Mouse (Mus musculus): ENCODE data around the gene Olfr1100. TPM values are rescaled to one million over a fixed set of nuclear protein-coding genes. Genes with fewer than 3 reads are reported as not detected.

Olfr1100 gene
- not detected for total RNA-seq (2021)
- long read RNA-seq, experiment 1: 0 reads
- long read RNA-seq, experiment 2: 0 reads

- intact Hi-C loops (cut with DNase I): no loop called here
- no peak for DNase-seq (ENCODE audit: low spot score in 2 of 2)
Measured at GRCm38 (mm10) chr2:86979854-86980253, at the start of gene Olfr1100. Gene Olfr1100 (minus strand): TSS chr2:86979954.

DNA sequence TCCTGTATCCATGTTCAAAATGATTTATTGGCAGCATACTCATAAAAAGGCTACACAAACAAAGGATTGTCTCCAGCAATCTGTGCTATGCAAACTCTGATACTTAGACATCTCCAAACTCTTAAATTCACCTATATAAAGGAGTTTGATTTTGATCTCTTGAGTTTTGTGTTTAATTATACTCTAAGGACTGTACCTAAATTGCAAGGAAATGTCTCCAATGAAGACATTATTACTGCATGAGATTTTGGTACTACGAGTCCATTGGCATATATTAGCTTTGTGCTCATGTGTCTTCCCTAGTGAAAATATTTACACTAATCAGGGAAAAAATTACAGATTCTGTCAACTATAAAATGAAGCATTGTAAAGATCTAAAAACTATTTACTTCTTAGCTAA, 47.2 kb upstream of the Olfr1100 start, which contains the start of gene Olfr1104:
Gene Olfr1104 (minus strand): TSS at position 101 of the 400 bp plus-strand sequence.
- intact Hi-C loops (cut with DNase I): no loop called here
- no peak for DNase-seq (ENCODE audit: low spot score in 2 of 2)

- intact Hi-C loops (cut with DNase I): no loop called here
- DNase-seq (ENCODE audit: low spot score in 2 of 2): no peak
Measured at GRCm38 (mm10) chr2:86998098-86998497, 18.3 kb upstream of the Olfr1100 start, which contains the start of gene Olfr1102. Gene Olfr1102 (plus strand): TSS chr2:86998398.

GRCm38 (mm10) chr2:86991121-86991520, 11.4 kb upstream of the Olfr1100 start, which contains the start of gene Olfr1101:
Gene Olfr1101 (minus strand): TSS chr2:86991221.
- intact Hi-C loops (cut with DNase I): no loop called here
- no peak for DNase-seq (ENCODE audit: low spot score in 2 of 2)

DNA sequence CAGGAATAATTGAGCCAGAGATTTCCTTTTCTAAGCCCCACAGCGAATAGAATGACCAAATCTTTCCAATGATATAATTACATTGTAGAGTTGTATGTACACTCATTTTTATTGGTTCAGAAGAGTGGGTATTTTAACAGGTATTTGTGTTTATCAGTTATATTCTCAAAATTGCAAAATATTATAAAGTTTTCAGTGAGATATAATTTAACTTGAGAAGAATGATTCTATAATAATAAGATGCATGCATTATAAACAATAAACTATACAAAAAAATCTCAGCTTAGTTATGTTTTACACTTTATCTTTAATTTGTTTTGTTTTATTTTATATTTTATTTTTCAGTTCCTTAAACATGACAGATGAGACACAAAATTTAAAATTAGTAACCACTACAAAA, 19.2 kb downstream of the Olfr1100 start, which contains the start of gene Olfr1099:
Gene Olfr1099 (minus strand): TSS at position 101 of the 400 bp plus-strand sequence.
- no peak for DNase-seq (ENCODE audit: low spot score in 2 of 2)
- intact Hi-C loops (cut with DNase I): no loop called here

- intact Hi-C loops (cut with DNase I): no loop called here
- peak; percentile 3 to 64 for DNase-seq (ENCODE audit: low spot score in 2 of 2)
Measured at GRCm38 (mm10) chr2:86926557-86926956, 53.2 kb downstream of the Olfr1100 start.

Other genes with a start within 250 kb of the Olfr1100 start
- gene Olfr1089, start 246.3 kb downstream of the Olfr1100 start, total RNA-seq (2021): not detected
- not detected for gene Olfr1090, start 221.0 kb downstream of the Olfr1100 start, total RNA-seq (2021)
- not detected for gene Olfr1093, start 197.5 kb downstream of the Olfr1100 start, total RNA-seq (2021)
- not detected for gene Olfr141, start 169.9 kb downstream of the Olfr1100 start, total RNA-seq (2021)
- gene Olfr1094, start 155.3 kb downstream of the Olfr1100 start, total RNA-seq (2021): not detected
- not detected for gene Olfr1095, start 128.3 kb downstream of the Olfr1100 start, total RNA-seq (2021)
- gene Gm13723, start 105.2 kb downstream of the Olfr1100 start, total RNA-seq (2021): not detected
- not detected for gene Olfr1097, start 87.7 kb downstream of the Olfr1100 start, total RNA-seq (2021)
- gene Olfr1098, start 55.4 kb downstream of the Olfr1100 start, total RNA-seq (2021): not detected
- not detected for gene Olfr1099, start 19.3 kb downstream of the Olfr1100 start, total RNA-seq (2021)
- not detected for gene Olfr1101, start 11.3 kb upstream of the Olfr1100 start, total RNA-seq (2021)
- not detected for gene Olfr1102, start 18.4 kb upstream of the Olfr1100 start, total RNA-seq (2021)
- not detected for gene Olfr1104, start 47.1 kb upstream of the Olfr1100 start, total RNA-seq (2021)
- not detected for gene Olfr1105, start 56.6 kb upstream of the Olfr1100 start, total RNA-seq (2021)
- not detected for gene Olfr1106, start 72.3 kb upstream of the Olfr1100 start, total RNA-seq (2021)
- gene Olfr1107, start 95.9 kb upstream of the Olfr1100 start, total RNA-seq (2021): not detected
- not detected for gene Olfr1109, start 116.1 kb upstream of the Olfr1100 start, total RNA-seq (2021)
- not detected for gene Olfr259, start 134.6 kb upstream of the Olfr1100 start, total RNA-seq (2021)
- not detected for gene Olfr1110, start 160.3 kb upstream of the Olfr1100 start, total RNA-seq (2021)
- not detected for gene Olfr1111, start 172.7 kb upstream of the Olfr1100 start, total RNA-seq (2021)
- gene Olfr1112, start 207.8 kb upstream of the Olfr1100 start, total RNA-seq (2021): not detected
- not detected for gene Olfr1113, start 229.0 kb upstream of the Olfr1100 start, total RNA-seq (2021)